Mouse (Mus musculus): ENCODE measurements at regions not wholly inside any gene's neighbourhood (a gene's known extent, or its start where the extent isn't known, plus 50 kb on each side); places are given as distances from the start of the nearest gene placed in this dataset.
A peak's percentile ranks its signal among the peaks of the same experiment; 100 is the strongest.

DNA sequence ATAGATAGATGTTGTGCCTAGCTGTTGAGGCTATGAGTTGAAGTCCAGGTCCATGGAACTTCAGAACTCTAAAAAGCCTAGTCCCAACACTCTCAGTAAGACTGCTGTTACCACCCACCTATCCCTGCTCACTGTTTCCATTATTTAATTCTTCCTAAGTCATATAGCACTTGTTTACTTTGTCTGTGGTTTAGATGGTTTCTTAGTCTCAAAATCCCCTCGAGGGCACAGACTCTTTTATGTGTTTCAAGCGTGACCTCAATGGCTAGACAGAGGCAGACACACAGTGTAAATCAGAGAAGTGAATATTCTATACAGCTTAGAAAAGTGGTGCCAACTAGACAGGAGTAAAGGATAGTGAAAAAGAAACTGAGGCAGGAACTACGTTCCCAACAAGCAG is 117.0 kb upstream of the Slc44a1 start:
- H3K27ac ChIP-seq (ENCODE audit: low read length) = no peak overlapping the region
- no peaks in the 10 kb centered on the region for H3K36me3 ChIP-seq (ENCODE audit: insufficient read depth, low read length)
- no peak overlapping the region for H3K4me2 ChIP-seq (replicated peaks; ENCODE audit: low read depth, low read length)
- no peak for ATAC-seq (ENCODE audit: low FRiP score, low TSS enrichment)
- H3K9me3 ChIP-seq (ENCODE audit: low read length) = no peaks in the 10 kb centered on the region
- H3K4me1 ChIP-seq (ENCODE audit: insufficient read depth, low read length) = no peaks in the 10 kb centered on the region
- no peak overlapping the region for H3K4me3 ChIP-seq (ENCODE audit: low read length)
- WGBS = 58% methylated on average over 3 of the region's 3 CpGs
- H3K27me3 ChIP-seq (ENCODE audit: insufficient read depth, low read length) = no peaks in the 10 kb centered on the region
- H3K9ac ChIP-seq (replicated peaks; ENCODE audit: low read length) = no peak overlapping the region

DNA sequence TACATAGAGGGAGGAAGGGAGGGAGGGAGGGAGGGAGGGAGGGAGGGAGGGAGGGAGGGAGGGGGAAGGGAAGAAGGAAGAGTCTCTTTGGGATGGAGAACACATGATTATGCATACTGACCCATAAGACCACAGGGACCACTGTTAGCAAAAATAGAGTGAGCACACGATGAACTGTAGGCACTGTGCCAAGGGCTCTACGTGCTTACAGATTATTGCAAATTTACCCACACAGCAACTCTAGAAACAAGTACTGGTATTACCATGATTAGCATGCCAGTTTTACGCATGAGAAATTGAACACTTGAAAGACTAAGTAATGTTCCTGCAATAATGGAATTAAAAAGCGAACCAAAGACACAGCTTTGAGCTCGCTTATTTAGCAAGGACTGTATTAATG is 117.7 kb upstream of the Slc44a1 start:
- Histone ChIP-seq H3K9me3 (ENCODE audit: low read length) (no peaks in the 10 kb centered on the region), H3K27ac (ENCODE audit: low read length) (no peak overlapping the region), H3K36me3 (ENCODE audit: insufficient read depth, low read length) (no peaks in the 10 kb centered on the region), H3K4me3 (ENCODE audit: low read length) (no peak overlapping the region), H3K9ac (replicated peaks; ENCODE audit: low read length) (no peak overlapping the region), H3K27me3 (ENCODE audit: insufficient read depth, low read length) (no peaks in the 10 kb centered on the region), H3K4me2 (replicated peaks; ENCODE audit: low read depth, low read length) (no peak overlapping the region), H3K4me1 (ENCODE audit: insufficient read depth, low read length) (no peaks in the 10 kb centered on the region)
- no peak for ATAC-seq (ENCODE audit: low FRiP score, low TSS enrichment)
- 76% methylated on average over 5 of the region's 5 CpGs for WGBS

DNA sequence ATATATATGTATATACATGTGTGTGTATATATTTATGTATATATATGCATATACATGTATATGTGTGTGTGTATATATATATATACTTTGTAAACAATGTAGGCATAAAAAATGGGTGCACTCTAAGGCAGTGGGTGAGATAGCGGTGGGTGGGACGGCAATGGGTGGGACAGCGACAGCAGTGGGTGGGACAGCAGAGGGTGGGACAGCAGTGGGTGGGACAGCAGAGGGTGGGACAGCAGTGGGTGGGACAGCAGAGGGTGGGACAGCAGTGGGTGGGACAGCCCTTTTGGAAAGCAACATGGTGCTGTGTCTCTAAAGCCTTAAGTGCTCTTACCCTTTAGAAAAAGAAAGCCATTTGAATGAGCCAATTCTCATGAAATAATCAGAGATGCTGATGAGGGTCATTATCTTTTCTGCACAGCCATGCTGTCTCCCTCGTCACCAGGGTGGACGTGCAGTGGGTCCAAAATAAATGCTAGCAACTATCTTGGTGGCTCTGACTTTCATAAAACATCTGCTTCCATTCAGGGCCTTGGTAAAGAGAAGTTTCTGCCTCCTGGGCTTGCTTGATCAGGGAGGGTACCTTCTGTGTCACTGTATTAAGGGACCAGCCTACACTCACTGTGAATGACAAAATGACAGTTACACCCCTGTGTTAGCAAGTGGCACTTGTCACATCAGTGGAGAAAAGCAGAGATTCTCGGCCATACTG is 119.3 kb upstream of the Slc44a1 start:
- Histone ChIP-seq H3K4me1 (ENCODE audit: insufficient read depth, low read length) (peaks cover 2% of the 10 kb centered on the region; the same call in 1 of the 2 replicates), H3K4me3 (ENCODE audit: low read length) (no peak overlapping the region), H3K9me3 (ENCODE audit: low read length) (no peaks in the 10 kb centered on the region), H3K9ac (replicated peaks; ENCODE audit: low read length) (no peak overlapping the region), H3K27me3 (ENCODE audit: insufficient read depth, low read length) (no peaks in the 10 kb centered on the region), H3K4me2 (replicated peaks; ENCODE audit: low read depth, low read length) (no peak overlapping the region), H3K36me3 (ENCODE audit: insufficient read depth, low read length) (no peaks in the 10 kb centered on the region), H3K27ac (ENCODE audit: low read length) (no peak overlapping the region)
- ATAC-seq (ENCODE audit: low FRiP score, low TSS enrichment) = no peak
- 83% methylated on average over 6 of the region's 6 CpGs for WGBS

- Histone ChIP-seq H3K27ac (ENCODE audit: low read length) (no peak overlapping the region), H3K4me2 (replicated peaks; ENCODE audit: low read depth, low read length) (no peak overlapping the region), H3K4me3 (ENCODE audit: low read length) (no peak overlapping the region), H3K36me3 (ENCODE audit: insufficient read depth, low read length) (no peaks in the 10 kb centered on the region), H3K9me3 (ENCODE audit: low read length) (no peaks in the 10 kb centered on the region), H3K27me3 (ENCODE audit: insufficient read depth, low read length) (no peaks in the 10 kb centered on the region), H3K9ac (replicated peaks; ENCODE audit: low read length) (no peak overlapping the region), H3K4me1 (ENCODE audit: insufficient read depth, low read length) (peaks cover 12% of the 10 kb centered on the region)
- 72% methylated on average over 4 of the region's 4 CpGs for WGBS
- no peak for ATAC-seq (ENCODE audit: low FRiP score, low TSS enrichment)
Observed at GRCm38 (mm10) chr4:53319051-53319450, 121.2 kb upstream of the Slc44a1 start.

DNA sequence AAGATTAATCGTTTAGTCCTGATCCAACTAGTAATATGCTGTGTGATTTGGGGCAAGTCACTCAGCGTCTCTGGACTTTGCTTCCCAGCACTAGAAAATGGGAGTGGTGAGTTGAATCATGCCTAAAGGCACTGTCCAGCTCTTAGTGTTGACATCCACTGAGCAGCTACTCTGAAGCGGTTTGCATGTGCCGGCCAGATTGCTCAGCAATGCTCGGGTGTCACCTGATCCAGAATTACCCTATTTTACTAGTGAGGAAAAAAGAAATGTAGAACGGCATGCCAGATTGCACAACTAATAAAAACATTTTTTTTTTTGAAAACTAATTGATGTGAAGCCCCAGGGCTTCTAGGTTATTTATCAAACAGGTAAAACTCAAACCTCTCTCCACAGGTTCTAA is 122.0 kb upstream of the Slc44a1 start:
- no peaks in the 10 kb centered on the region for H3K27me3 ChIP-seq (ENCODE audit: insufficient read depth, low read length)
- no peaks in the 10 kb centered on the region for H3K36me3 ChIP-seq (ENCODE audit: insufficient read depth, low read length)
- no peak overlapping the region for H3K4me3 ChIP-seq (ENCODE audit: low read length)
- ATAC-seq (ENCODE audit: low FRiP score, low TSS enrichment) = no peak
- no peak overlapping the region for H3K27ac ChIP-seq (ENCODE audit: low read length)
- no peaks in the 10 kb centered on the region for H3K9me3 ChIP-seq (ENCODE audit: low read length)
- no peak overlapping the region for H3K9ac ChIP-seq (replicated peaks; ENCODE audit: low read length)
- 63% methylated on average over 6 of the region's 6 CpGs for WGBS
- peaks cover 12% of the 10 kb centered on the region for H3K4me1 ChIP-seq (ENCODE audit: insufficient read depth, low read length)
- no peak overlapping the region for H3K4me2 ChIP-seq (replicated peaks; ENCODE audit: low read depth, low read length)

DNA sequence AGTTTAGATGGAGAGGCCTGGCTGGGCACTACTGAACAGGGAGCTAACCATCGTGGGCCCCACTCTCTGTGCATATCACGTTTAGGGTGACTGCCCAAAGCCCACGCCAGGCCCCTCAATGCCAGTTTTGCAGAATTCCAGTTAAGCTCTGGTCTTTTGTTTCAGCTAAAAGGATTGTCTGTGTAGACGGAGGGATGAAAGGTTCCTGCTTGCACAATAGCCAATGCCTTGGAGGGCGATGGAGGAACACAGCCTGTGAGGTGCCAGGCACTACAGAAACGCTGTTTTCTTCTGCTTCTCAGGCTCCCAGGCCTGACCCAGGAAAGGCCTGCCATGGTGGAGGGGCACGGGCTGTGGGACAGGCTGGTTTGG is 122.8 kb upstream of the Slc44a1 start:
- peaks cover 12% of the 10 kb centered on the region for H3K4me1 ChIP-seq (ENCODE audit: insufficient read depth, low read length)
- ATAC-seq (ENCODE audit: low FRiP score, low TSS enrichment) = no peak
- no peak overlapping the region for H3K9ac ChIP-seq (replicated peaks; ENCODE audit: low read length)
- no peaks in the 10 kb centered on the region for H3K9me3 ChIP-seq (ENCODE audit: low read length)
- no peak overlapping the region for H3K4me3 ChIP-seq (ENCODE audit: low read length)
- no peaks in the 10 kb centered on the region for H3K27me3 ChIP-seq (ENCODE audit: insufficient read depth, low read length)
- WGBS = 79% methylated on average over 7 of the region's 7 CpGs
- H3K36me3 ChIP-seq (ENCODE audit: insufficient read depth, low read length) = no peaks in the 10 kb centered on the region
- no peak overlapping the region for H3K27ac ChIP-seq (ENCODE audit: low read length)
- H3K4me2 ChIP-seq (replicated peaks; ENCODE audit: low read depth, low read length) = no peak overlapping the region

DNA sequence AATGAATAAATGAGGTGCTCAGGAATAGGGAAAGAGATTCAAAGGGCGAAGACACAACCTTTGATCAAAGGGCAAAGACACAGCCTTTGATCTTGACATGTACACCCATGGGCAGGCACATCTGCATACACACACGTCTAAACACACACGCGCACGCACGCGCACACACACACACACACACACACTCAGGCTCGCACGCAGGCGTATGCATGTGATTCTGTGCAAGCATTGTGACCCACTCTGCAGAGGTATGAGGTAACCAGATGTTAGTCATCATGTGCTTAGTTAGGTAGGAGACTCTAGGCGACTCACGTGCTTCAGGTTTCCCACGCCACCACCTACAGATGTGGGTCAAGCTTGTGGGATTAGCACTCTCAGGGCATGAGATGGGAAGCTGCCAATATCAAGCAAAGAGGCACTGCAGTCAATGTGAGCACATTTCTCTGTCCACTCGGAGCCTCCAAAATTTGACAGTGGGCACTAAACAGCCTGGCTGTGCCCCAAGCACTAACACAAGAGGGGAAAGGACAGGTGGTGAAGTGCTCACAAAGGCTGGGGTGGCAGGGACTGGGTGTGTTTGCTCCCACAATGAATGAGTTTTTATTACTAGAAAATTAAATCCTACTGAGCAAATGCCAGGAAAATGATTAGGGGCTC is 123.3 kb upstream of the Slc44a1 start:
- H3K4me1 ChIP-seq (ENCODE audit: insufficient read depth, low read length) = peaks cover 12% of the 10 kb centered on the region
- no peak overlapping the region for H3K4me3 ChIP-seq (ENCODE audit: low read length)
- H3K9ac ChIP-seq (replicated peaks; ENCODE audit: low read length) = no peak overlapping the region
- ATAC-seq (ENCODE audit: low FRiP score, low TSS enrichment) = peak; percentile 50; the same call in 1 of the 2 replicates
- 87% methylated on average over 14 of the region's 14 CpGs for WGBS
- H3K27me3 ChIP-seq (ENCODE audit: insufficient read depth, low read length) = no peaks in the 10 kb centered on the region
- no peaks in the 10 kb centered on the region for H3K36me3 ChIP-seq (ENCODE audit: insufficient read depth, low read length)
- no peaks in the 10 kb centered on the region for H3K9me3 ChIP-seq (ENCODE audit: low read length)
- H3K27ac ChIP-seq (ENCODE audit: low read length) = no peak overlapping the region
- no peak overlapping the region for H3K4me2 ChIP-seq (replicated peaks; ENCODE audit: low read depth, low read length)

DNA sequence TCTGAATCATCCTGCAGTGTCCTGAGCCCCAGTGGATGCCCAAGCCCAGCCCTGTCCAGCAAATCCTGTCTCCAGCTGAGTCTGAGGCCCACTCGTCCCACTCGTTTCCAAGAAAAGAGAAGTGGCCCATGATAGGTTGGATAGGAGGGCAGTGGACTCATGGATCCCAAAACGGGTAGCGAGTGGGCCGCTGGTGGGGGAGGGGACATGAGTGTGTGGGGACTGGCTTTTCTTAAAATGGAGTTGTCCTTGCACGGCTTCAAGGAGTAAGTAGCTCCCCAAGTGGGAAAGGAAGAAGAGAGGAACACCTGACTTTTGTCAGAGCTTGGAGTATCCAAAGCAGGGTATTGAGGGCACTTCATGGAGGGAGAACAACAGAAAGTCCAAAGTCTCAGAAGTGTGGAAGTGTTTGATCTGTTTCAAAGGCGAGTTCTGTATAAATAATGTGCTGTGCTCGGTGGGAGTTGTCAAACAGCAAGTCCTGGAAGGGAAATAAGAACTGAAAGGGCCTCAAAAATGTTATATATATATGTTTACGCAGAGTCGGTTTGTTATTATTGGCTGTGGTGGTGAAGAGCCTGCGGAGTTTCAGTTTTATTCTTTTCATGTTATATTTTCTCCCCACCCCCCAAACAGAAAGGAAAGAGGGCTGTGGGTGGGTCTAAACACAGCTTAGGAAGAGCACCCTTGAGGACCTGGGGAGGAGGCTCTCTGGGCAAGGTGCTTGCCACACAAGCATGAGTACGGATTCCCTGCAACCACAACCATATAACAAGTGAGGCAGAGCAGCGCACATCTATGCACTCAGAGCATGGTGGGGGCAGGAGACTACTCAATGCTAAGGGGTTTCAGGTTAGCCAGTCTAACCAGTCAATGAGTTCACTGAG is 124.1 kb upstream of the Slc44a1 start:
- H3K27ac ChIP-seq (ENCODE audit: low read length) = peak overlapping the region; percentile 73

GRCm38 (mm10) chr4:53315121-53315875 is 124.9 kb upstream of the Slc44a1 start:
- Histone ChIP-seq H3K9ac (replicated peaks; ENCODE audit: low read length) (no peak overlapping the region), H3K27me3 (ENCODE audit: insufficient read depth, low read length) (no peaks in the 10 kb centered on the region), H3K4me2 (replicated peaks; ENCODE audit: low read depth, low read length) (no peak overlapping the region), H3K36me3 (ENCODE audit: insufficient read depth, low read length) (no peaks in the 10 kb centered on the region), H3K27ac (ENCODE audit: low read length) (peak overlapping the region; percentile 73), H3K9me3 (ENCODE audit: low read length) (no peaks in the 10 kb centered on the region), H3K4me3 (ENCODE audit: low read length) (no peak overlapping the region), H3K4me1 (ENCODE audit: insufficient read depth, low read length) (peaks cover 12% of the 10 kb centered on the region)
- ATAC-seq (ENCODE audit: low FRiP score, low TSS enrichment) = peak; percentile 60
- 56% methylated on average over 7 of the region's 7 CpGs for WGBS

More for the DNA sequence above, 124.1 kb upstream of the Slc44a1 start:
- Histone ChIP-seq H3K27me3 (ENCODE audit: insufficient read depth, low read length) (no peaks in the 10 kb centered on the region), H3K9me3 (ENCODE audit: low read length) (no peaks in the 10 kb centered on the region), H3K36me3 (ENCODE audit: insufficient read depth, low read length) (no peaks in the 10 kb centered on the region), H3K9ac (replicated peaks; ENCODE audit: low read length) (no peak overlapping the region), H3K4me1 (ENCODE audit: insufficient read depth, low read length) (peaks cover 12% of the 10 kb centered on the region), H3K4me3 (ENCODE audit: low read length) (no peak overlapping the region), H3K4me2 (replicated peaks; ENCODE audit: low read depth, low read length) (no peak overlapping the region)
- ATAC-seq (ENCODE audit: low FRiP score, low TSS enrichment) = peak; percentile 53
- WGBS = 62% methylated on average over 13 of the region's 13 CpGs
